Comparison of ENCODE assay signal across 13 mouse cellular contexts in the genomic region with DNA sequence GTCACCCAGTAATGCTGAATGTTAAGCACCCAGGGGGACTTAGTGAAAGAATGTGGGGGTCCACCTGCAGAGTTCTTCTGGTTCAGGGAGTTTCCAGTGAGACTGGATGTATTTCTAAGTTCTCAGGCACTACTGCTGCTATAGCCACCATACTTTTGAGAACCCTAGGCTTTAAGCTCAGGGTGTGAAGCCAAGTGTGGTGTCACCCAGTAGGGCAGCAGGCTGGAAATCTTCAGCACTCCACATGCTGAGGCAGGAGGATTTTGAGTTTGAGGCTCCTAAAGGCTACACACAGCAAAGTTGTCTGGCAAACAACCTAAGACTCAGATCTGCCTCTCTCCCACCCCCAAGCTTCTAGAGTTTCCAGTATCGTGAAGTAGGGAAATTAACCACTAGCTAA. TPM values are rescaled to one million over a fixed set of nuclear protein-coding genes. Genes with fewer than 3 reads are reported as not detected.
DNase-seq lines count a peak whose midpoint lies in the region; ATAC-seq lines count a peak whose summit lies in the region.
"Had no signal": no experiment of that assay in that cellular context is flagged by ENCODE, and none has a peak within 500 bp of the region (broad histone marks: within the 10 kb centered on the region; RNA-seq: fewer than 3 reads in every experiment).

No protein-coding gene starts in this region.

- H3K4me2 ChIP-seq in hindbrain, embryonic 13.5 days = peak overlapping the region; percentile 90; the same call in 1 of the 2 replicates
- H3K4me2 ChIP-seq in midbrain, embryonic 13.5 days (replicated peaks) = peak overlapping the region; percentile 85; the same call in 1 of the 2 replicates
- no peak overlapping the region for H3K4me2 ChIP-seq in midbrain, embryonic 14.5 days (ENCODE audit: low read length)
- 0 out of 2 replicates have a peak overlapping the region, but pooled peaks have one; percentile 90 for H3K4me2 ChIP-seq in embryonic facial prominence, embryonic 14.5 days (ENCODE audit: low read depth, low read length)
- 0 out of 2 replicates have a peak overlapping the region, but pooled peaks have one; percentile 71 for H3K4me2 ChIP-seq in neural tube, embryonic 13.5 days

- 62% methylated on average over 1 of the region's 1 CpGs for WGBS in hindbrain, embryonic 13.5 days
- WGBS in hindbrain, embryonic 10.5 days = 54% methylated on average over 1 of the region's 1 CpGs
- WGBS in midbrain, embryonic 13.5 days = 66% methylated on average over 1 of the region's 1 CpGs
- WGBS in midbrain, embryonic 14.5 days = 62% methylated on average over 1 of the region's 1 CpGs
- 36% methylated on average over 1 of the region's 1 CpGs for WGBS in embryonic facial prominence, embryonic 14.5 days
- 54% methylated on average over 1 of the region's 1 CpGs for WGBS in neural tube, embryonic 13.5 days

- peaks cover 16% of the 10 kb centered on the region for H3K27me3 ChIP-seq in hindbrain, embryonic 13.5 days
- H3K27me3 ChIP-seq in hindbrain, embryonic 10.5 days (ENCODE audit: insufficient read depth, poor library complexity, severe bottlenecking) = peaks cover 18% of the 10 kb centered on the region
- H3K27me3 ChIP-seq in midbrain, embryonic 13.5 days = peaks cover 17% of the 10 kb centered on the region
- no peaks in the 10 kb centered on the region for H3K27me3 ChIP-seq in midbrain, embryonic 14.5 days (ENCODE audit: control insufficient read depth, insufficient read depth, low read length)
- H3K27me3 ChIP-seq in embryonic facial prominence, embryonic 14.5 days (replicated peaks; ENCODE audit: control insufficient read depth, insufficient read depth, low read length) = no peaks in the 10 kb centered on the region
- H3K27me3 ChIP-seq in neural tube, embryonic 13.5 days = 0 out of 2 replicates have a peak, but pooled peaks cover 3% of the 10 kb centered on the region
- H3K27me3 ChIP-seq: intestine, embryonic 15.5 days; limb, embryonic 13.5 days had no signal

- no peaks in the 10 kb centered on the region for H3K9me3 ChIP-seq in hindbrain, embryonic 13.5 days
- no peaks in the 10 kb centered on the region for H3K9me3 ChIP-seq in hindbrain, embryonic 10.5 days
- no peaks in the 10 kb centered on the region for H3K9me3 ChIP-seq in midbrain, embryonic 13.5 days
- no peaks in the 10 kb centered on the region for H3K9me3 ChIP-seq in midbrain, embryonic 14.5 days (ENCODE audit: control insufficient read depth, low read length)
- H3K9me3 ChIP-seq in embryonic facial prominence, embryonic 14.5 days (ENCODE audit: control insufficient read depth, low read length) = no peaks in the 10 kb centered on the region
- H3K9me3 ChIP-seq in neural tube, embryonic 13.5 days = no peaks in the 10 kb centered on the region
- H3K9me3 ChIP-seq: intestine, embryonic 15.5 days; limb, embryonic 13.5 days had no signal

- H3K9ac ChIP-seq in hindbrain, embryonic 13.5 days = no peak overlapping the region
- H3K9ac ChIP-seq in midbrain, embryonic 13.5 days (replicated peaks) = no peak overlapping the region
- no peak overlapping the region for H3K9ac ChIP-seq in midbrain, embryonic 14.5 days (replicated peaks; ENCODE audit: low read length)
- H3K9ac ChIP-seq in embryonic facial prominence, embryonic 14.5 days (ENCODE audit: low read depth, low read length) = no peak overlapping the region
- no peak overlapping the region for H3K9ac ChIP-seq in neural tube, embryonic 13.5 days

- no peak for ATAC-seq in hindbrain, embryonic 13.5 days (ENCODE audit: low FRiP score)
- no peak for ATAC-seq in midbrain, embryonic 13.5 days
- no peak for ATAC-seq in midbrain, embryonic 14.5 days (ENCODE audit: low FRiP score, low TSS enrichment)
- no peak for ATAC-seq in embryonic facial prominence, embryonic 14.5 days (ENCODE audit: low read depth)
- no peak for ATAC-seq in neural tube, embryonic 13.5 days (ENCODE audit: low read depth)
- ATAC-seq: intestine, embryonic 15.5 days had no signal

- 0 out of 2 replicates have a peak overlapping the region, but pooled peaks have one; percentile 63 for H3K4me3 ChIP-seq in hindbrain, embryonic 13.5 days
- no peak overlapping the region for H3K4me3 ChIP-seq in hindbrain, embryonic 10.5 days
- H3K4me3 ChIP-seq in midbrain, embryonic 13.5 days (replicated peaks) = 0 out of 2 replicates have a peak overlapping the region, but pooled peaks have one; percentile 58
- no peak overlapping the region for H3K4me3 ChIP-seq in midbrain, embryonic 14.5 days (replicated peaks; ENCODE audit: low read depth, low read length)
- no peak overlapping the region for H3K4me3 ChIP-seq in embryonic facial prominence, embryonic 14.5 days (ENCODE audit: low read depth, low read length)
- no peak overlapping the region for H3K4me3 ChIP-seq in neural tube, embryonic 13.5 days

- no peak overlapping the region for H3K27ac ChIP-seq in hindbrain, embryonic 13.5 days
- H3K27ac ChIP-seq in hindbrain, embryonic 10.5 days = no peak overlapping the region
- no peak overlapping the region for H3K27ac ChIP-seq in midbrain, embryonic 13.5 days
- H3K27ac ChIP-seq in midbrain, embryonic 14.5 days (replicated peaks; ENCODE audit: low read depth, low read length) = no peak overlapping the region
- no peak overlapping the region for H3K27ac ChIP-seq in embryonic facial prominence, embryonic 14.5 days (replicated peaks; ENCODE audit: low read depth, low read length)
- no peak overlapping the region for H3K27ac ChIP-seq in neural tube, embryonic 13.5 days (replicated peaks)
- H3K27ac ChIP-seq: intestine, embryonic 15.5 days; limb, embryonic 13.5 days had no signal

- DNase-seq in hindbrain, embryonic 10.5 days (ENCODE audit: low spot score) = no peak
- DNase-seq in midbrain, embryonic 14.5 days = no peak
- DNase-seq in embryonic facial prominence, embryonic 14.5 days (ENCODE audit: low spot score) = no peak
- no peak for DNase-seq in kidney, adult 9 months
- no peak for DNase-seq in right cerebral cortex, postnatal 4 days
- DNase-seq: gastrocnemius, postnatal 25 days had no signal

- H3K36me3 ChIP-seq in hindbrain, embryonic 13.5 days = no peaks in the 10 kb centered on the region
- no peaks in the 10 kb centered on the region for H3K36me3 ChIP-seq in hindbrain, embryonic 10.5 days
- H3K36me3 ChIP-seq in midbrain, embryonic 13.5 days = no peaks in the 10 kb centered on the region
- no peaks in the 10 kb centered on the region for H3K36me3 ChIP-seq in midbrain, embryonic 14.5 days (ENCODE audit: control insufficient read depth, insufficient read depth, low read length)
- H3K36me3 ChIP-seq in embryonic facial prominence, embryonic 14.5 days (ENCODE audit: control insufficient read depth, insufficient read depth, low read length) = no peaks in the 10 kb centered on the region
- H3K36me3 ChIP-seq in neural tube, embryonic 13.5 days = no peaks in the 10 kb centered on the region
- H3K36me3 ChIP-seq: intestine, embryonic 15.5 days; limb, embryonic 13.5 days had no signal

- peaks cover 23% of the 10 kb centered on the region for H3K4me1 ChIP-seq in hindbrain, embryonic 13.5 days (replicated peaks)
- peaks cover 21% of the 10 kb centered on the region for H3K4me1 ChIP-seq in hindbrain, embryonic 10.5 days (replicated peaks)
- peaks cover 14% of the 10 kb centered on the region for H3K4me1 ChIP-seq in midbrain, embryonic 13.5 days (replicated peaks)
- H3K4me1 ChIP-seq in midbrain, embryonic 14.5 days (ENCODE audit: control insufficient read depth, insufficient read depth, low read length) = 0 out of 2 replicates have a peak, but pooled peaks cover 3% of the 10 kb centered on the region
- peaks cover 8% of the 10 kb centered on the region for H3K4me1 ChIP-seq in embryonic facial prominence, embryonic 14.5 days (ENCODE audit: control insufficient read depth, insufficient read depth, low read length)
- peaks cover 14% of the 10 kb centered on the region for H3K4me1 ChIP-seq in neural tube, embryonic 13.5 days (replicated peaks)

RNA-seq across cellular contexts. Expression of a gene that starts 1.4 kb away (rescaled TPM):
- polyA plus RNA-seq in hindbrain, embryonic 13.5 days (2015; fragmentation: Nextera tagmentation; extraction: Ambion mirVana) = 1.5 TPM in 2 replicates
- polyA plus RNA-seq in hindbrain, embryonic 10.5 days (2016; fragmentation: Nextera tagmentation; extraction: Ambion mirVana) = 2.0 and 2.5 TPM in 2 replicates
- 1.2 and 1.3 TPM in 2 replicates for polyA plus RNA-seq in midbrain, embryonic 13.5 days (2015; fragmentation: Nextera tagmentation; extraction: Ambion mirVana)
- polyA plus RNA-seq in midbrain, embryonic 14.5 days (2014; fragmentation: Nextera tagmentation; extraction: Ambion mirVana) = 1.1 and 1.9 TPM in 2 replicates
- 3.4 and 5.0 TPM in 2 replicates for polyA plus RNA-seq in embryonic facial prominence, embryonic 14.5 days (2014; fragmentation: Nextera tagmentation; extraction: Ambion mirVana)
- 2.0 and 2.5 TPM in 2 replicates for polyA plus RNA-seq in neural tube, embryonic 13.5 days (2015; fragmentation: Nextera tagmentation; extraction: Ambion mirVana)

RNA-seq across cellular contexts. Expression of a gene that starts 8.4 kb away (rescaled TPM):
- polyA plus RNA-seq in hindbrain, embryonic 13.5 days (2015; fragmentation: Nextera tagmentation; extraction: Ambion mirVana) = 24.7 and 26.7 TPM in 2 replicates
- polyA plus RNA-seq in hindbrain, embryonic 10.5 days (2016; fragmentation: Nextera tagmentation; extraction: Ambion mirVana) = 69.7 and 78.1 TPM in 2 replicates
- 30.4 and 31.6 TPM in 2 replicates for polyA plus RNA-seq in midbrain, embryonic 13.5 days (2015; fragmentation: Nextera tagmentation; extraction: Ambion mirVana)
- polyA plus RNA-seq in midbrain, embryonic 14.5 days (2014; fragmentation: Nextera tagmentation; extraction: Ambion mirVana) = 22.1 and 22.4 TPM in 2 replicates
- 44.9 and 50.1 TPM in 2 replicates for polyA plus RNA-seq in embryonic facial prominence, embryonic 14.5 days (2014; fragmentation: Nextera tagmentation; extraction: Ambion mirVana)
- 27.6 and 33.7 TPM in 2 replicates for polyA plus RNA-seq in neural tube, embryonic 13.5 days (2015; fragmentation: Nextera tagmentation; extraction: Ambion mirVana)

RNA-seq across cellular contexts. Expression of a gene that starts 9.3 kb away (rescaled TPM):
- 14.3 and 16.2 TPM in 2 replicates for polyA plus RNA-seq in hindbrain, embryonic 13.5 days (2015; fragmentation: Nextera tagmentation; extraction: Ambion mirVana)
- 7.9 and 8.6 TPM in 2 replicates for polyA plus RNA-seq in hindbrain, embryonic 10.5 days (2016; fragmentation: Nextera tagmentation; extraction: Ambion mirVana)
- polyA plus RNA-seq in midbrain, embryonic 13.5 days (2015; fragmentation: Nextera tagmentation; extraction: Ambion mirVana) = 12.1 and 13.6 TPM in 2 replicates
- polyA plus RNA-seq in midbrain, embryonic 14.5 days (2014; fragmentation: Nextera tagmentation; extraction: Ambion mirVana) = 19.3 and 19.5 TPM in 2 replicates
- 7.3 and 8.9 TPM in 2 replicates for polyA plus RNA-seq in embryonic facial prominence, embryonic 14.5 days (2014; fragmentation: Nextera tagmentation; extraction: Ambion mirVana)
- polyA plus RNA-seq in neural tube, embryonic 13.5 days (2015; fragmentation: Nextera tagmentation; extraction: Ambion mirVana) = 14.4 and 14.8 TPM in 2 replicates

RNA-seq across cellular contexts. Expression of a gene that starts 39.7 kb away (rescaled TPM):
- polyA plus RNA-seq in hindbrain, embryonic 13.5 days (2015; fragmentation: Nextera tagmentation; extraction: Ambion mirVana) = 0.60 and 0.84 TPM in 2 replicates
- not detected in 2 replicates for polyA plus RNA-seq in hindbrain, embryonic 10.5 days (2016; fragmentation: Nextera tagmentation; extraction: Ambion mirVana)
- 0.57 and 0.73 TPM in 2 replicates for polyA plus RNA-seq in midbrain, embryonic 13.5 days (2015; fragmentation: Nextera tagmentation; extraction: Ambion mirVana)
- 0.53 and 1.1 TPM in 2 replicates for polyA plus RNA-seq in midbrain, embryonic 14.5 days (2014; fragmentation: Nextera tagmentation; extraction: Ambion mirVana)
- not detected in 2 replicates for polyA plus RNA-seq in embryonic facial prominence, embryonic 14.5 days (2014; fragmentation: Nextera tagmentation; extraction: Ambion mirVana)
- polyA plus RNA-seq in neural tube, embryonic 13.5 days (2015; fragmentation: Nextera tagmentation; extraction: Ambion mirVana) = 0.40 TPM in 1 of 2 replicates, not detected in the other
- polyA plus RNA-seq: CD4-positive, CD25-positive, alpha-beta regulatory T cell, adult 4 months; heart, embryonic 16.5 days; intestine, embryonic 15.5 days; limb, embryonic 13.5 days had no signal

RNA-seq across cellular contexts. Expression of a gene that starts 41.7 kb away (rescaled TPM):
- polyA plus RNA-seq in hindbrain, embryonic 13.5 days (2015; fragmentation: Nextera tagmentation; extraction: Ambion mirVana) = 19.1 and 20.4 TPM in 2 replicates
- 40.6 and 57.3 TPM in 2 replicates for polyA plus RNA-seq in hindbrain, embryonic 10.5 days (2016; fragmentation: Nextera tagmentation; extraction: Ambion mirVana)
- 25.7 and 26.0 TPM in 2 replicates for polyA plus RNA-seq in midbrain, embryonic 13.5 days (2015; fragmentation: Nextera tagmentation; extraction: Ambion mirVana)
- 12.6 and 16.5 TPM in 2 replicates for polyA plus RNA-seq in midbrain, embryonic 14.5 days (2014; fragmentation: Nextera tagmentation; extraction: Ambion mirVana)
- 19.1 and 21.9 TPM in 2 replicates for polyA plus RNA-seq in embryonic facial prominence, embryonic 14.5 days (2014; fragmentation: Nextera tagmentation; extraction: Ambion mirVana)
- polyA plus RNA-seq in neural tube, embryonic 13.5 days (2015; fragmentation: Nextera tagmentation; extraction: Ambion mirVana) = 19.1 and 21.9 TPM in 2 replicates

Comparison
In these comparisons a context has a peak if more than half of its experiments do, and no peak if none do; other contexts are left out.
1. H3K4me3 ChIP-seq: peak in hindbrain, embryonic 13.5 days (single experiment) and midbrain, embryonic 13.5 days (single experiment); none in hindbrain, embryonic 10.5 days (single experiment), midbrain, embryonic 14.5 days (single experiment), embryonic facial prominence, embryonic 14.5 days (single experiment) and neural tube, embryonic 13.5 days (single experiment).